ENCODE assay signal across 25 mouse cellular contexts in genomic region chr2:77264550-77264949, GRCm38 (mm10). TPM values are rescaled to one million over a fixed set of nuclear protein-coding genes. Genes with fewer than 3 reads are reported as not detected.
A peak's percentile ranks its signal among the peaks of the same experiment; 100 is the strongest.
DNase-seq lines count a peak whose midpoint lies in the region; ATAC-seq and TF ChIP-seq lines count a peak whose summit lies in the region.
"Had no signal": no experiment of that assay in that cellular context is flagged by ENCODE, and none has a peak within 500 bp of the region (broad histone marks: within the 10 kb centered on the region; RNA-seq: fewer than 3 reads in every experiment).

No protein-coding gene starts in this region.

- intact Hi-C loops in heart, postnatal 36 days (cut with DNase I) = loop anchor here (5.0 kb wide), 1 partner anchor 78 kb away; no protein-coding TSS in a partner anchor
- intact Hi-C loops in left cerebral cortex, adult 2 months (cut with DNase I) = loop anchor here (10.0 kb wide), 1 partner anchor 290 kb away; no protein-coding TSS in a partner anchor

- peak; percentile 53 for ATAC-seq in common myeloid progenitor, adult 5-6 weeks (replicated peaks; ENCODE audit: low read depth, poor library complexity, severe bottlenecking)
- ATAC-seq in granulocyte monocyte progenitor cell, adult 5-6 weeks (replicated peaks; ENCODE audit: poor library complexity, severe bottlenecking) = peak; percentile 38
- ATAC-seq: activated CD4-positive, CD25-positive, alpha-beta regulatory T cell, adult 4 months; inflammation-experienced regulatory T-cells, adult 6 months had no signal

- DNase-seq in heart, adult 11 months = peak; percentile 79
- no peak for DNase-seq in heart, postnatal 36 days
- DNase-seq in left cerebral cortex, adult 2 months (ENCODE audit: extremely low spot score in 1 of 2, low spot score in 2 of 2) = no peak
- no peak for DNase-seq in left cerebral cortex, adult 8-10 months (ENCODE audit: low spot score in 2 of 2)
- no peak for DNase-seq in embryo, embryonic 10 days (ENCODE audit: low spot score)
- DNase-seq: adrenal gland, adult 2 months; adrenal gland, postnatal 36 days; B cell, adult 2 months; kidney, adult 18-20 months; right cerebral cortex, postnatal 25 days; thymus, postnatal 36 days had no signal

- TF ChIP-seq CTCF in left cerebral cortex, adult 2 months (IDR thresholded peaks at IDR 0.05) = no peak

- no peak overlapping the region for H3K4me3 ChIP-seq in left cerebral cortex, adult 2 months
- H3K4me3 ChIP-seq: embryonic facial prominence, embryonic 13.5 days; heart, embryonic 10.5 days; hindbrain, embryonic 10.5 days; hindbrain, embryonic 15.5 days; limb, embryonic 13.5 days; lung, embryonic 15.5 days; midbrain, embryonic 12.5 days; stomach, embryonic 15.5 days had no signal

- peak overlapping the region; percentile 24; the same call in 1 of the 2 replicates for H3K27ac ChIP-seq in left cerebral cortex, adult 2 months
- H3K27ac ChIP-seq: embryonic facial prominence, embryonic 13.5 days; heart, embryonic 10.5 days; hindbrain, embryonic 10.5 days; hindbrain, embryonic 15.5 days; kidney, postnatal 0 days; limb, embryonic 13.5 days; lung, embryonic 15.5 days; midbrain, embryonic 12.5 days; stomach, embryonic 15.5 days had no signal

RNA-seq across cellular contexts. Expression of gene Sestd1, which starts 15.8 kb away (rescaled TPM):
- 10 to 100 TPM; 20.8 to 22.4 TPM for total RNA-seq in heart, postnatal 36 days (2021)
- total RNA-seq in left cerebral cortex, adult 2 months (2021) = 10 to 100 TPM; 55.2 to 61.6 TPM
- 10 to 100 TPM; 47.9 to 50.4 (median 49.7) TPM for total RNA-seq in left cerebral cortex, adult 8-10 months (2022)
- total RNA-seq in common myeloid progenitor, adult 5-6 weeks (2017) = 14.4 and 22.2 TPM in 2 replicates
- total RNA-seq in granulocyte monocyte progenitor cell, adult 5-6 weeks (2014; fragmentation: Nextera tagmentation) = 6.6 and 10.4 TPM in 2 replicates
- 13.4 and 14.6 TPM in 2 replicates for total RNA-seq in granulocyte monocyte progenitor cell, adult 5-6 weeks (2017)
- total RNA-seq: CH12.LX had no signal
